Mouse (Mus musculus) kidney, postnatal 10 days (tissue): Measurements from ENCODE around the gene Vcp.
"Not testable (repeated sequence)": the region's sequence is repeated elsewhere in the genome, so short reads cannot be mapped to it uniquely, and the experiment has no call there.

ENCODE experiments used
- DNase-seq: peaks from one replicate; pipeline ENCODE4 v3.0.0; 2021; ENCODE audit warnings: mixed read lengths

The Vcp gene

GRCm38 (mm10) chr4:43029121-43029520 lies 28.8 kb upstream of the Vcp start:
- no peak for DNase-seq

GRCm38 (mm10) chr4:43025084-43025960 lies 25.0 kb upstream of the Vcp start, which contains the start of gene Pigo:
Pigo (minus strand) TSS chr4:43025819.
- DNase-seq, result peak; percentile 97

- DNase-seq, result no peak
Observed at GRCm38 (mm10) chr4:43024673-43025072, 24.4 kb upstream of the Vcp start.

- no peak for DNase-seq
Observed at GRCm38 (mm10) chr4:43021341-43021740, 21.0 kb upstream of the Vcp start.

- no peak for DNase-seq
Observed at GRCm38 (mm10) chr4:43020876-43021275, 20.6 kb upstream of the Vcp start.

GRCm38 (mm10) chr4:43019641-43020465 lies 19.5 kb upstream of the Vcp start:
- no peak for DNase-seq

GRCm38 (mm10) chr4:43019176-43019575 lies 18.9 kb upstream of the Vcp start:
- no peak for DNase-seq

GRCm38 (mm10) chr4:43018156-43018555 lies 17.8 kb upstream of the Vcp start:
- DNase-seq, result no peak

GRCm38 (mm10) chr4:43012091-43012490 lies 11.8 kb upstream of the Vcp start:
- no peak for DNase-seq

- peak; percentile 90 for DNase-seq
Observed at GRCm38 (mm10) chr4:43010161-43011038, 10.1 kb upstream of the Vcp start, which contains the start of gene Fancg. Fancg (minus strand) TSS chr4:43010506.

GRCm38 (mm10) chr4:43005765-43006164 lies 5.5 kb upstream of the Vcp start:
- peak; percentile 40 for DNase-seq

GRCm38 (mm10) chr4:43004951-43005350 lies 4.6 kb upstream of the Vcp start:
- no peak for DNase-seq

GRCm38 (mm10) chr4:43002756-43003439 lies 2.6 kb upstream of the Vcp start:
- DNase-seq, result peak; percentile 33

GRCm38 (mm10) chr4:43001272-43001671 lies 965 bp upstream of the Vcp start:
- DNase-seq, result no peak

GRCm38 (mm10) chr4:42999451-43000140 lies 711 bp downstream of the Vcp start:
- peak; percentile 86 for DNase-seq

- DNase-seq, result no peak
Observed at GRCm38 (mm10) chr4:42998022-42998421, 2.3 kb downstream of the Vcp start.

- no peak for DNase-seq
Observed at GRCm38 (mm10) chr4:42988296-42988695, 12.0 kb downstream of the Vcp start.

GRCm38 (mm10) chr4:42980467-42980866 lies 19.8 kb downstream of the Vcp start:
- not testable (repeated sequence) for DNase-seq

GRCm38 (mm10) chr4:42978062-42978461 lies 22.2 kb downstream of the Vcp start:
- DNase-seq, result no peak

GRCm38 (mm10) chr4:42973868-42974267 lies 26.4 kb downstream of the Vcp start:
- no peak for DNase-seq

- DNase-seq, result no peak
Observed at GRCm38 (mm10) chr4:42972952-42973351, 27.4 kb downstream of the Vcp start.
